Mouse (Mus musculus): ENCODE data around the gene Pvr. TPM values are rescaled to one million over a fixed set of nuclear protein-coding genes. Genes with fewer than 3 reads are reported as not detected.

Pvr gene
- 10 to 100 TPM; 31.2 to 36.7 TPM for polyA plus RNA-seq (2017; shearing (Covaris generic))

GRCm38 (mm10) chr7:19920506-19921261, at the start of gene Pvr:
Gene Pvr (minus strand): TSS chr7:19921160.

GRCm38 (mm10) chr7:19964985-19965579, 44.1 kb upstream of the Pvr start, which contains the start of gene Ceacam20:
Gene Ceacam20 (plus strand): TSS chr7:19965412.

GRCm38 (mm10) chr7:19950589-19950988, 29.6 kb upstream of the Pvr start, which contains the start of gene Igsf23:
Gene Igsf23 (minus strand): TSS chr7:19950756.

GRCm38 (mm10) chr7:19887849-19888248, 33.1 kb downstream of the Pvr start, which contains the start of gene Ceacam19:
Gene Ceacam19 (minus strand): TSS chr7:19887965.

GRCm38 (mm10) chr7:19861199-19861598, 59.8 kb downstream of the Pvr start, which contains the start of gene Ceacam16:
Gene Ceacam16 (minus strand): TSS chr7:19861299.

Other genes with a start within 250 kb of the Pvr start
- gene Apoc2, start 243.2 kb downstream of the Pvr start, polyA plus RNA-seq (2017; shearing (Covaris generic)), result under 1 TPM in 1 of 2 experiments, not detected in 1; 0.38 TPM
- gene Gm44805, start 239.7 kb downstream of the Pvr start, polyA plus RNA-seq (2017; shearing (Covaris generic)), result not detected
- gene Apoc4, start 239.7 kb downstream of the Pvr start, polyA plus RNA-seq (2017; shearing (Covaris generic)), result under 1 TPM in 1 of 2 experiments, not detected in 1; 0.53 TPM
- gene Apoc1, start 228.5 kb downstream of the Pvr start, polyA plus RNA-seq (2017; shearing (Covaris generic)), result 1 to 10 TPM in 1 of 2 experiments, under 1 TPM in 1; 0.67 to 3.8 TPM
- gene Apoe, start 222.0 kb downstream of the Pvr start, polyA plus RNA-seq (2017; shearing (Covaris generic)), result 10 to 100 TPM; 30.0 to 92.3 TPM
- 100 to 1,000 TPM in 1 of 2 experiments, 10 to 100 TPM in 1; 61.9 to 105 TPM for gene Tomm40, start 205.7 kb downstream of the Pvr start, polyA plus RNA-seq (2017; shearing (Covaris generic))
- gene Nectin2, start 170.7 kb downstream of the Pvr start, polyA plus RNA-seq (2017; shearing (Covaris generic)), result 1 to 10 TPM in 1 of 2 experiments, under 1 TPM in 1; 0.47 to 1.9 TPM
- 1 to 10 TPM; 5.2 to 5.4 TPM for gene Bcam, start 150.1 kb downstream of the Pvr start, polyA plus RNA-seq (2017; shearing (Covaris generic))
- 1 to 10 TPM in 1 of 2 experiments, not detected in 1; 1.4 TPM for gene Cblc, start 124.4 kb downstream of the Pvr start, polyA plus RNA-seq (2017; shearing (Covaris generic))
- gene Bcl3, start 98.4 kb downstream of the Pvr start, polyA plus RNA-seq (2017; shearing (Covaris generic)), result 100 to 1,000 TPM; 131 to 135 TPM
- under 1 TPM; 0.20 to 0.81 TPM for gene Gm19345, start 69.2 kb downstream of the Pvr start, polyA plus RNA-seq (2017; shearing (Covaris generic))
- 1 to 10 TPM in 1 of 2 experiments, under 1 TPM in 1; 0.48 to 1.1 TPM for gene Ceacam16, start 59.9 kb downstream of the Pvr start, polyA plus RNA-seq (2017; shearing (Covaris generic))
- not detected for gene Ceacam19, start 33.2 kb downstream of the Pvr start, polyA plus RNA-seq (2017; shearing (Covaris generic))
- 10 to 100 TPM; 33.0 to 37.6 TPM for gene Igsf23, start 29.6 kb upstream of the Pvr start, polyA plus RNA-seq (2017; shearing (Covaris generic))
- gene Ceacam20, start 44.3 kb upstream of the Pvr start, polyA plus RNA-seq (2017; shearing (Covaris generic)), result not detected
- under 1 TPM in 1 of 2 experiments, not detected in 1; 0.44 TPM for gene Nlrp9b, start 70.3 kb upstream of the Pvr start, polyA plus RNA-seq (2017; shearing (Covaris generic))
- gene Vmn1r91, start 178.5 kb upstream of the Pvr start, polyA plus RNA-seq (2017; shearing (Covaris generic)), result under 1 TPM; 0.11 to 0.22 TPM
- gene Gm16442, start 201.4 kb upstream of the Pvr start, polyA plus RNA-seq (2017; shearing (Covaris generic)), result not detected
- not detected for gene Vmn1r93, start 217.9 kb upstream of the Pvr start, polyA plus RNA-seq (2017; shearing (Covaris generic))
- not detected for gene Vmn1r94, start 247.2 kb upstream of the Pvr start, polyA plus RNA-seq (2017; shearing (Covaris generic))